Mouse (Mus musculus): ENCODE results near the gene Efcab6.

- TF ChIP-seq RCOR1 (IDR thresholded peaks at IDR 0.05; ENCODE audit: low read depth, low read length) (no peak), ZC3H11A (IDR thresholded peaks at IDR 0.05; ENCODE audit: low read depth, low read length) (no peak), CHD1 (IDR thresholded peaks at IDR 0.05; ENCODE audit: low read depth, low read length) (no peak), CTCF (IDR thresholded peaks at IDR 0.05 in 2 of 3, conservative IDR thresholded peaks at IDR 0.05 in 1 of 3; ENCODE audit: control insufficient read depth in 1 of 3, insufficient read depth in 1 of 3, low read depth in 2 of 3, low read length in 3 of 3, poor library complexity in 1 of 3, severe bottlenecking in 1 of 3) (no peak), POLR2A (IDR thresholded peaks at IDR 0.05; ENCODE audit: control insufficient read depth in 1 of 2, insufficient read depth in 1 of 2, low read depth in 1 of 2, low read length in 2 of 2, poor library complexity in 1 of 2) (no peak), ELF1 (IDR thresholded peaks at IDR 0.05; ENCODE audit: low read depth, low read length) (no peak), GABPA (IDR thresholded peaks at IDR 0.05; ENCODE audit: low read depth, low read length) (no peak), KAT2A (conservative IDR thresholded peaks at IDR 0.05; ENCODE audit: low read depth, low read length) (no peak), ZKSCAN1 (IDR thresholded peaks at IDR 0.05; ENCODE audit: low read depth, low read length) (no peak), RAD21 (IDR thresholded peaks at IDR 0.05; ENCODE audit: low read depth, low read length) (no peak), MAX (IDR thresholded peaks at IDR 0.05; ENCODE audit: low read length) (no peak), EP300 (IDR thresholded peaks at IDR 0.05; ENCODE audit: low read depth in 1 of 2, low read length in 2 of 2) (no peak)
Observed at GRCm38 (mm10) chr15:84108899-84109298, 43.7 kb upstream of the Efcab6 start.
